Mouse (Mus musculus): ENCODE results near the gene Pbdc1.
"Not testable (repeated sequence)": the region's sequence is repeated elsewhere in the genome, so short reads cannot be mapped to it uniquely, and the experiment has no call there.

Gene Pbdc1

DNA sequence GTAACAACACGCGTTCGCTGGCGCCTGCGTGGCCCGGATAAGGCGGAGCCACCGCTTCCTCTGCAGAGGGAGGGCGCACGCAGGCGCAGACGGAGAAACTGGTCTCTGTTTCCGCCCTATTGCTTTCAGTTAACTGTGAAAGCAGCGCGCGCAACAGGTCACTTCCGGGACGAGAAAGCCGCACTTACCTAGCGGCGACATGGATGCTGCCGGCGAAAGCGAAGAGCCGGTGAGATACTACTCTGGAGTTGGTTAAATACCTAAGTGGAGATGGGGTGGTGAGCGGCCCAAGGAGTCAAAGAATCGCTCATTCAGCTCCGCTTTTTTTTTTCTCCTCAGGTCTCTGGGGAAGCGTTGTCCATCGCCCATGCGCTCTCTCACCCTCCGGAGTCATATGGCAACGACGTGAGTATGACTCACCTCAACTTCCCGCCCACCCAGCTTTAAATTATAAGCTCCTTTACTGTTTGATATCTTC is at the start of gene Pbdc1:
Gene Pbdc1 (plus strand): TSS at position 142 of the 478 bp plus-strand sequence.
- peak; percentile 83 for DNase-seq (ENCODE audit: low read depth, low spot score)

DNA sequence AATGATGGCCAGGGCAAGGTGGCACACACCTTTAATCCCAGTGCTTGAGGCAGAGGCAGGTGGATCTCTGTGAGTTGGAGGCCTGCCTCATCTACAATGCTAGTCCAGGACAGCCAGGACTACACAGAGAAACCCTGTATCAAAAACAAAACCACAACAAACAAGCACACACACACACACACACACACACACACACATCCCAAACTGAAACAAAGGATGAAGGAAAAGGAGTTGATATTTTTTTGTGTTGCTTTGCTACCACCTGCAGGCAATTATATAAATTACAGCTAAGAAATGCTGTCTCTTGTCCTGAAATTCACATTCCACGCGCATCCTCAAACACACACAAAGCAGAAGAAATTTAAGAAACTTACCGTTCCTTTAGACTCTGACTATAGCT is 41.9 kb upstream of the Pbdc1 start:
- DNase-seq (ENCODE audit: low read depth, low spot score): no peak

DNA sequence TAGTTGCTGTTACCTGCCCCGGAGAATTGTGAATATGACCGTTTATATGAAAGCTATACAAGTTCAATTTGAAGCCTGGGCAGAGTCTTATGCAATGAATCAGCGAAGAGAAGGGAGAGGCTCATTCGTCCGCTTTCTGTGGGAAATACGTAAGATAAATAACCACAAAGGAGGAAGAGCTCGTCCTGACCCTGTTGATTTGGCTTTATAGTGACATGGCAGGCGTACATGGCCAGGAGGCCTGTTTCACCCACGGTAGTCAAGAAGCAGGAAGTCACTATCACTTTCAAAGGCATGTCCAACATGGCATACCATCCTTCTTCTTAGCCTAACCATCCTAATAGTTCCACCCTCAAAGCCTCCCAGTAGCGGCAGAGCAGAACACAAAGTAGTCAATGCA is 15.3 kb upstream of the Pbdc1 start:
- no peak for DNase-seq (ENCODE audit: low read depth, low spot score)

- DNase-seq (ENCODE audit: low read depth, low spot score): no peak
Observed at GRCm38 (mm10) chrX:105064801-105065200, 14.8 kb upstream of the Pbdc1 start.

DNA sequence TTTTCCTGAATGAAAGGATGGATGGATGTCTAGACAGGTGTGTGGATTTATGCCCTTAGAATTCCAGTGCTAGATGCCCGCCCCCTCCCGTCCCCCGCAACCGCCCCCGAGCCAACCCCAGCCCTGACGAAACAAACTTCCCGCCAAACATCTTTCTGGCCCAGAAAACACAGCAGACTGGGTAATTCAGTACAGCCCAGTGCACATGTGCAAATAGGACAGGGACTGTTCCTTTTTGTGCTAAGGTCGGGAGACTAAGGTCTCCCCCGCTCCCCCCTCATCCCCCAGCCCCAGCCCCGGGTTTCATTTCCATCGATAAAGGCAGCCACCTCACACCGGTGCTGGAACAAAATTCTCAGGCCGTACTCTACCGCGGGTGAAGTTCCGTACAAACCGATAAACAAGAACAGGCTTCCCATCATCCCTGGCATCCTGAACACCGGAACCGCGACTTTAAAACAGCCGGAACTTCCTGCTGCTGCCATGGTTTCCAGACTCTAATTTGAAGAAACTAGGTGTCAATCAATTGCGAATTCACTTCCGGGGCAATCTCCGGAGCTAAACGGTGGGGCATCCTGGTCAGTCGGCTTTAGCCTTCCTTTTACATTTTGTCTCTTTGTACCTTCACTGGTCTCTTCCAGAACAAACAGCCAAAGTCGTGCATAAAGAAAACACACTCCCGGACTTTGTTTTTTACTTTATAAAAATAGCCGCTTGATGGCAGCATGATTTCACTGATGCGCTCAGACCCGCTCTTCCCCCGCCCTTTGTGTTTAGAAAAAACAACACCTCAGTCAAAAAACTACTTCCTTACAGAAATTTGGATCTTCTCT is 9.7 kb upstream of the Pbdc1 start:
- peak; percentile 77 for DNase-seq (ENCODE audit: low read depth, low spot score)

- no peak for DNase-seq (ENCODE audit: low read depth, low spot score)
Observed at GRCm38 (mm10) chrX:105079151-105079550, 405 bp upstream of the Pbdc1 start.

- no peak for DNase-seq (ENCODE audit: low read depth, low spot score)
Observed at GRCm38 (mm10) chrX:105080096-105080495, 540 bp downstream of the Pbdc1 start.

DNA sequence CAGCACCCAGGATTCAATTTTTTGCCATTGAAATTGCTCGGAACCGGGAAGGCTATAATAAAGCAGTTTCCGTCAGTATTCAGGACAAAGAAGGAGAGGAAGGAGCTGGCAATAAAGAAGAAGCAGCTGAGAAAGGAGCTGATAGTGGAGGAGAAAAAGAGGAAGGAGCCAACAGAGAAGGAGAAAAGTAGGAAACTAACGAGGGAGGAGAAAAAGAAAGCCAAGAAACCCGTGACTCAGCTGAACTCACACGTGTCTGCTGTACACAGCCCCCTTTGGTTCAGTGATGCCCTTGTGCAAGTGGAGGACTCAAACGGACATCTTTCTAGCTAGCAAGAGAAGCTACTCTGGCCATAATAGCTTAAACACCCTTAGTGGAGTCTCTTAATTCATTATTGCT is 3.5 kb downstream of the Pbdc1 start:
- not testable (repeated sequence) for DNase-seq (ENCODE audit: low read depth, low spot score)

GRCm38 (mm10) chrX:105104175-105104574 is 24.6 kb downstream of the Pbdc1 start:
- DNase-seq (ENCODE audit: low read depth, low spot score): no peak

DNA sequence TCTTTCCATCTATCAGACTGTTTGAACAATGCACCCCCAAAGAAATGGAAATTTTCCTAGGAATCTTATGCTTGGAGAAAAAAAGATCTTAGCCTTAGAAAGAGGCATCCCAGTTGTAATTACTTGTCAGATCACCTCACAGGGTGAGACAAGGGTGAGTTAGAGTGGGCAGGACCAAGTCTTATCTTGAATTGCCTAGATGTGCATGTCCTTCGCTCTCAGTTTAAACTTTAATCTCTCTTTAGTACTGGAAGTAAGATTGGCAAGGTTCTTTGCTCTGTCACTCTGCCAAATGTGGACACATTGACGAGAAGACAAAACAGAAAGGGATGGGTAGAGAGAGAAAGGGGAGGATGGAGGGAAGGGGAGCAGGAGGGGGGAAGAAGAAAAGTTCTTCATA is 35.4 kb downstream of the Pbdc1 start:
- DNase-seq (ENCODE audit: low read depth, low spot score): no peak

DNA sequence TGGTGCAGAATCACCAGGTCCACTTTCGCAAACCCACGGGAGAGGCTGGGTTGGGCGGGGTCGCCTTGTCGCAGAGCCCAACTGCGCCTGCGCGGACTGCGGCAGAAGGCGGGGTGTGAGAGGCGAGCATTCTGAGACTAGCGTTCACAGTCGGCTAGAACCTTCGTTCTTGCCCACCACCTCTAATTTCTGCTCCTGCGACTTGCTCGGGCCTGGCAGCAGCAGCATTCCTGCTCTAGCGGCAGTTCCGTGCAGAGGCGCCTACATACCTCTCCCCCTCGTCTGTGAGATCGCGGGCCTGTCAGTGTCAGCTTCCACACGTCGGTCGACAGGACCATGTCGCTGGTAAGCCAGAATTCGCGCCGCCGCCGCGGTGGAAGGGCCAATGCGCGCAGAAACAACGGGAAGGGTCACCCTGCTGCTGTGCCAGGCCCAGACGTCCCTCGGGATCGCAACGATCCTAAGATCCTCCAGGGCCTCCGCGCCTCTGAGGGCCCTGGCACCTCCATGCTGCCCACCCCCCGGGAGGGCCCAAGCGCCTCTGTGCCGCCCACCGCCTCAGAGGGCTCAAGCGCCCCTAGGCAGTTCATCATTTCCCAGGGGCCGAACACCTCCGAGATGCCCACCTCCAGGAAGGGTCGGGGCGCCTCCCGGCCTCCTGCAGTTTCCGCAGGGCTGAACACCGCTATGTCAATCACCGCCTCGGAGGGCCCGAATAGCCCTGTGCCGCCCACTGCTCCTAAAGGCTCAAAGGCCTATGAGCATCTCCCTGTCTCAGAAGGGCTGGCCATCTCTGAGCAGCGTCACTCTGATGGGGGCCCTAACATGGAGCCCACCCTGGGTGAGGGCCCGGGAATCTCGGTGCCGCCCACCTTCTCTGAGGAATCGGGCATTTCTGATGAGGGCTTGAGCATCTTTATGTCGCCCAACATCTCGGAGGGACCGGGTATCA is 41.0 kb downstream of the Pbdc1 start, which contains the start of gene Magee1:
Gene Magee1 (plus strand): TSS at position 104 of the 952 bp plus-strand sequence.
- DNase-seq (ENCODE audit: low read depth, low spot score): no peak

DNA sequence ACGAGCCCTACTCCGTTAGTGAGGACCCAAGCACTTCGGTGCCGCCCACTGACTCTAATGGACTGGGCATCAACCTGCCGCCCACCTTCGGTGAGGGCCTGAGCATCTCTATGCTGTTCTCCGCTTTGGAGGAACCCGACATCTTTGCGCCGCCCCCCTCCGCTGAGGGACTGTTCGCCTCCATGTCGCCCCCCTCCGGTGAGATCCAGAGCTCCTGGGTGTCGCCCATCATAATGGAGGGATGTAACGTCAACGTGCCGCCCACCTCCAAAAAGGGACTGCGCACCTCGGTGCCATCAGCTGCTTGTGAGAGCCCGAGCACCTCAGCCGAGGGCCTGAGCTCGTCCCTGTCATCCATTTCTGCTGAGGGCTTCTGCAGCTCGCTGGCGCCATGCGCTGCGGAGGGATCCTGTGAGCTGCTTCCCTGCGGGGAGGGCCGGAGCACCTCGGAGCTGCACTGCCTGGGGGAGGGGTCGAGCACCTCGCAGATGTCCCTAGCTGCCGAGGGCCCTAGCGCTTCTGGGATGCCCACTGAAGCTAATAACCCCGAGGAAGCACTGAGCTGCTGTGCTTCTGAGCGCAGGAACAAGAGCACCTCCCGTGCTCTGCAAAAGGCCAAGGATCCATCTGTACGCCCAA is 41.8 kb downstream of the Pbdc1 start:
- no peak for DNase-seq (ENCODE audit: low read depth, low spot score)

GRCm38 (mm10) chrX:105124903-105125302 is 45.3 kb downstream of the Pbdc1 start:
- no peak for DNase-seq (ENCODE audit: low read depth, low spot score)

- DNase-seq (ENCODE audit: low read depth, low spot score): no peak
Observed at GRCm38 (mm10) chrX:105151872-105152461, 72.4 kb downstream of the Pbdc1 start.

GRCm38 (mm10) chrX:105165007-105165406 is 85.5 kb downstream of the Pbdc1 start:
- DNase-seq (ENCODE audit: low read depth, low spot score): not testable (repeated sequence)

Data from retina, postnatal 7 days (tissue).